ENCODE assay signal across 26 mouse cellular contexts in the genomic region with DNA sequence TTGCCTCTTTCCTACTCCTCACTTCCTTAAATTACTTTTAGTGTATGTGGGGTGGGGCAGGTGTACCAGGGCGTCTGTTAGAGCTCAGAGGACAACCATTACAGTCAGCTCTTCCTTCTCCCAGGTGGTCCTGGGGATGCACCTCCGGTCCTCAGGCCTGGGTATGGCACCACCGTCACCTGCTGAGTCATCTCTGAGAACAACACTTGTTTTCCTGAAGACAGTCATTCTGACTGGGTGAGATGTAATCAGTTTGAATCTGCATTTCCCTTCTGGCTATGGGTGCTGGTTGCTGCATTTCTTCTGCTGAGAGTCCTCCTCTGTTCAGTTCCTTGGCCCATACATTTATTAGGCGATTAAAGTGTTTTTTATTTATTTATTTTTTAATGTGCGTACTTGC.
"Had no signal": no experiment of that assay in that cellular context is flagged by ENCODE, and none has a peak within 500 bp of the region (broad histone marks: within the 10 kb centered on the region; RNA-seq: fewer than 3 reads in every experiment).

No protein-coding gene starts in this region.

- ATAC-seq: hindbrain, postnatal 0 days; intestine, embryonic 16.5 days; liver, embryonic 12.5 days had no signal

- H3K4me3 ChIP-seq: heart, adult 2 months; heart, embryonic 13.5 days; heart, embryonic 15.5 days; hindbrain, embryonic 13.5 days; hindbrain, embryonic 15.5 days; kidney, embryonic 15.5 days; limb, embryonic 13.5 days; limb, embryonic 15.5 days; liver, embryonic 12.5 days had no signal

- H3K4me1 ChIP-seq: heart, embryonic 15.5 days; hindbrain, embryonic 13.5 days; hindbrain, embryonic 15.5 days; limb, embryonic 13.5 days; limb, embryonic 15.5 days; liver, embryonic 12.5 days had no signal

- H3K27me3 ChIP-seq: heart, embryonic 13.5 days; heart, embryonic 15.5 days; hindbrain, embryonic 13.5 days; hindbrain, embryonic 15.5 days; kidney, embryonic 15.5 days; limb, embryonic 13.5 days; limb, embryonic 15.5 days; liver, embryonic 12.5 days had no signal

- H3K27ac ChIP-seq: heart, adult 2 months; heart, embryonic 13.5 days; heart, embryonic 15.5 days; hindbrain, embryonic 13.5 days; hindbrain, embryonic 15.5 days; hindbrain, postnatal 0 days; kidney, embryonic 15.5 days; kidney, postnatal 0 days; limb, embryonic 13.5 days; limb, embryonic 15.5 days; liver, embryonic 12.5 days; liver, embryonic 14.5 days had no signal

- H3K9me3 ChIP-seq: heart, embryonic 13.5 days; heart, embryonic 15.5 days; hindbrain, embryonic 13.5 days; hindbrain, embryonic 15.5 days; kidney, embryonic 15.5 days; limb, embryonic 13.5 days; limb, embryonic 15.5 days; liver, embryonic 12.5 days had no signal

- H3K9ac ChIP-seq: heart, embryonic 13.5 days; heart, embryonic 15.5 days; hindbrain, embryonic 13.5 days; hindbrain, embryonic 15.5 days; kidney, embryonic 15.5 days; limb, embryonic 13.5 days; limb, embryonic 15.5 days; liver, embryonic 12.5 days; liver, embryonic 14.5 days had no signal

- H3K36me3 ChIP-seq: heart, embryonic 13.5 days; heart, embryonic 15.5 days; hindbrain, embryonic 13.5 days; hindbrain, embryonic 15.5 days; kidney, embryonic 15.5 days; limb, embryonic 13.5 days; limb, embryonic 15.5 days; liver, embryonic 12.5 days had no signal

- DNase-seq: gastrocnemius, postnatal 14 days; gastrocnemius, postnatal 36 days; heart, adult 11 months; heart, adult 2 months; heart, postnatal 14 days; heart, postnatal 36 days; kidney, adult 11 months; kidney, adult 2 months; kidney, adult 9 months; kidney, postnatal 14 days; kidney, postnatal 36 days; layer of hippocampus, adult 9-11 months; layer of hippocampus, postnatal 36 days; left cerebral cortex, postnatal 4 days had no signal
